Mouse (Mus musculus) urinary bladder, postnatal 25 days (tissue): ENCODE results near the gene Fbrs.
"Not testable (repeated sequence)": the region's sequence is repeated elsewhere in the genome, so short reads cannot be mapped to it uniquely, and the experiment has no call there.

Experiments used
- DNase-seq: peaks from one replicate; pipeline ENCODE4 v3.0.0; 2022; ENCODE audit warnings: low spot score

Gene Fbrs

DNA sequence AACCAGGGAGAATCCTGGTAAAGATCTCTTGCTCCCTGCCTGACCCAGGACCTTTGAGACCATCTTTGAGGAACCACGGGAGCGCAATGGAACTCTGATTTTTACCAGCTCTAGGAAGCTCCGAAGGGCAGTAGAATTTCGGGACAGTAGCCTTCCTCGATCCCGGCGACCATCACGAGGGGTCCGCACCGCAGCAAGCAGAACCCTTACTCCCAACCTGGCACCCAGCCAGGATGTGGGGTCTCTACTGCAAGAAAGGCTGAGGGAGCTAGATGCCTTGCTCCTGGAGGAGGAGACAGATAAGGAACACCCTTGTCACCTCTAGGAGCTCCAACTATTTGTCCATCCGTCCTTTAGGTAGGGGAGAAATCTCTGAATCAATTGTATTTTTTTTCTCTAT, 2.7 kb upstream of the Fbrs start:
- no peak for DNase-seq

DNA sequence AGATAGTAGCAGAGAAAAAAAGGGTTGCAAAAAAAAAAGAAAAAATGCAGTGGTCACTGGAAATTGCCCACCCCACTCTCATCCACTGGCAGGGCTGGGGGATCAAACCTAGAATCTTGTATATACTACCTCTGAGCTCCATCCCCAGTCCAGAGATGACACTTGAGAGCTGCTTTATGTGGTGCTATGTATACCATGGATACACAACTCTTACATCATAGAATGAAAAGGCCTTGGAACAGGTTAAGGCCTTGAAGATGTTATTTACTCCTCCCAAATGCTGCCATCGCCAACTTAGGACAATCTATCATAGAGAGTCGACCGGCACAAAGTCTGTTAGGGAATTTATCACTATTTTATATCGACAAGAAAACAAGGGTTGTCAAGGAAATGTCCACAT, 2.1 kb upstream of the Fbrs start:
- no peak for DNase-seq

DNA sequence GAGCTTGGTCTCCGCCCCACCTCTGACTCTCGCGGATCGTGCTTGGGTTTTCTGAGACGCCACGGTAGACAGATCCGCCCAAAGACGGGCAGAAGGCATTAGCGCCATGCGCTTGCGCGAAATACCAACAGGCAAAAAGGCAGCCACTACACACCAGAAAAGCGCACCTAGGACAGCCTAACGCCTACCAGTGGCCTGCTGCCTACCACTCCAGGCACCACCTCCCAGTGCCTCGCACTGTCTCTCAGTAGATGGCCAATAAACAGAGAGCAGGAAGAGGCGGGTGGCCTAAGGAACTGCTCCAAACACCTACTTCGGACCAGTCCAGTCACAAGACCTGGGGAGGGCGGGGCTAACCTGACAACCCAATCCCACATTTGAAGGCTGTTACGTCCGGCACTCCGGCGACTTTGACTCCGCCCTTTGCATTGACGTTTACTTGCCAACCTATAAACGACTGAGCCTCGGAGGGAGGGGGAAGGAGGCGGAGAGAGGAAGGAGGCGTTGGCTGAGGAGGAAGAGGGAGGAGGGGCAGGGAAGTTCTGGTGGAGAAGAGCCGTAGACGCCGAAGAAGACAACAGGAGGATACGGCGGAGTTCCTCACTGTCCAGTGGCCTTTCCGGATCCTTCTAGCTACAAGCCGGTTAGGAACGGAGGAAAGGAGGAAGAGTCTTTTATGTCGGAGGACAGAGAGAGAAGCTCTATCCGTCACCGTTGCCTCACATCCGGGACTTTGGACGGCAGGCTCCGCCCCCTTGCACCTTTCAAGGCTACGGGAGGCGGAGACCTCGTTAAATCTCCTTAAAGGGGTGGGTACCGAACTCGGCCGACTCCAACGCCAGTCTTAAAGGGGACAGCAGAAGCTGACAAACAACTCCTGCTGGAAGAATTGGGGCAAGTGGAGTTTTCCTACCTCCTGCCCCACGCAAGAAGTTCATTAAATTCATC, 1.0 kb upstream of the Fbrs start:
- peak; percentile 95 for DNase-seq

DNA sequence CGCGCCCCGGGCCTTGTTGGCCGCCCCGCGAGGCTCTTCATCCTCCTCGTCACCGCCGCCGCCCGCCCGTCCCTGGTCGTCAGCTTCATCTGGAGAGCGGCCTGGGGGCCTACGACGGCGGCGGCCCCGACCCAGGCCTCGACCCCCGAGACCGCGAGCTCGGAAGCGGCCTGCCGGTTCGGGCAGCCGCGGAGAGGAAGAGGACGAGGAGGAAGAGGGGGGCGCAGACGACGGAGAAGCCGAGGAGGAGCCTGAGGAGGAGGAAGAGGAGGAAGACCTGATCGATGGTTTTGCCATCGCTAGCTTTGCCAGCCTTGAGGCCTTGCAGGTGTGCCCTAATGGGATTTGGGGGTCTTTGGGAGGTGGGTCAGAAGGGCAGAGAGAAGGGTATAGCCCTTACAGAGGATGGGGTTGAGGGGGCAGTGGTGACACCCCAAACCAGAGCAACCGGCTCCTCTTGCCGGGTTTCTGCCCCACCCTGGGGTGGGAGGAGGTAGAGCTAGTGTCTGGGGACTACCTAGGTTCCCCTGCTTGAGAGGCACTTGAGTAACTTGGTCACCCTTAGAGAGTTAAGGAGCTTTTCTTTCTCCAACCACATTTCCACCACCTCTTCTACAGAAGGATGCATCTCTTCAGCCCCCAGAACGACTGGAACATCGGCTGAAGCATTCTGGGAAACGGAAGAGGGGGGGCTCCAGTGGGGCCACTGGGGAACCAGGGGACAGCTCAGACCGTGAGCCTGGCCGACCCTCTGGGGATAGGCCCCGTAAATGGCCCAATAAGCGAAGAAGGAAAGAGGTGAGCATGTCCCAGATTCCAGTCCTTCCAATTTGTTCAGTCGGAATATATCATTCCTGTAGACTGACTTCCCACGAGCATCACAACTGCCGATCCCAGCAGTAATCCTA, 573 bp downstream of the Fbrs start:
- DNase-seq = peak; percentile 44

DNA sequence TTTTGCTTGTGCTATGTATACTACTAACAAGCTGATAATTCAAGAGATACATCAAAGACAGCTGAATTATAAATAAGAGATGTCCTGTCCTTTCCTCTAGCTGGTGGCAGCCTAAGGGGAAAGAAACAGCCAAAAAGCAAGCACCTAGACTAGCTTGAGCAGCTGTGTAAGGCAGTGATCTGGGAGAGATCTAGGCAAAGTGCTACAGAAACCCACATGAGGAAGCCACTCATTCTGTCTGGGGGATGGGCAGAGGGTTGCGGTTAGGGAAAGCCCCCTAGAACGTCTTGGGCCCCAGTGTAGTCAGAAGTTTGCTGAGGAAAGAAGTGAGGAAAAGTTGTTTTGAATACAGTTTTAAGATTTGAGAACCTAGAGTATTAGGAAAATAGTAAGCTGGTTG, 1.3 kb downstream of the Fbrs start:
- DNase-seq = no peak

DNA sequence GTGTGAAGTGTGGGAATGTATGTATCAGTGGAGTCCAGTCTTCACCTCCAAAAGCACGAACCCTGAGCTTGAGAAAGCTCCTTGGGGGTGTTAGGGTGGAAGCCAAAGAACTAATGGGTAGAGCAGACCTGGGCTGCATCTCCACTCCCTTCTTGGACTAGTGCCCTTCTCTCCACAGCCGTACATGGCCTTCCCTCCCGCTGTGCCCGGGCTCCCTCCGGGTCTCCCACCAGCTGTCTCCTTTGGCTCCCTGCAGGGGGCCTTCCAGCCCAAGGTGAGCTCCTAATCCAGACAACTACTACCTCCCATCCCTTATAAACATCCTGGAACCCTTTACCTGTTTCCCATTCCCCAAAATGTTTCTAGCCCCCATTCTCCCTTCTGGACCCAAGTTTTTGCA, 6.4 kb downstream of the Fbrs start:
- DNase-seq = no peak

DNA sequence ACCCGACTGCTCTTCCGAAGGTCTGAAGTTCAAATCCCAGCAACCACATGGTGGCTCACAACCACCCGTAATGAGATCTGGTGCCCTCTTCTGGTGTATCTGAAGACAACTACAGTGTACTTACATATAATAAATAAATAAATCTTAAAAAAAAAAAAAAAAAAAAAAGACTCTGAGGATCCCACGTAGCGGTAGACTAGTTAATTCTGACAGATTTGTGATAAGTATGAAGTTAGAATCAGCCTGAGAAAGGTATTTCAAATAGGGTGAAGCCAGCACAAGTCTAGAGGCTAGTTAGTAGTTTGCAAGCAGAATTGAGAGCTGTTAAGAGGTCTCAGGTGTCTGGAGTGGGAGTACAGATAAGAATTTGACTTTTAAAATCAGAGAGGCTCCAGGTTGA, 9.4 kb downstream of the Fbrs start:
- not testable (repeated sequence) for DNase-seq

DNA sequence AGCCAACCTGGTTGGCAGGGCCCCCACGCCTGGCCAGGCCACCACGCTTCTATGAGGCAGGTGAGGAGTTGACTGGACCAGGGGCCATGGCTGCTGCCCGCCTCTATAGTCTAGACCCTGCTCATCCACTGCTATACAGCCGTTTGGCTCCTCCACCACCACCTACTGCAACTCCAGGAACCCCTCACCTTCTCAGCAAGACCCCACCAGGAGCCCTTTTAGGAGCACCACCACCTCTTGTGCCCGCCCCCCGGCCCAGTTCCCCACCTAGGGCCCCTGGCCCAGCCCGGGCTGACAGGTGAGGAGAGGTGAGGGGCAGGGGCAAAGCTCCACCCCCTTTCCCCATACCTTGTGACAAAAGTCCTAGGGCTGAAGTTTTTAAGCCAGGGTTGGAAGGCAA, 11.0 kb downstream of the Fbrs start:
- no peak for DNase-seq

DNA sequence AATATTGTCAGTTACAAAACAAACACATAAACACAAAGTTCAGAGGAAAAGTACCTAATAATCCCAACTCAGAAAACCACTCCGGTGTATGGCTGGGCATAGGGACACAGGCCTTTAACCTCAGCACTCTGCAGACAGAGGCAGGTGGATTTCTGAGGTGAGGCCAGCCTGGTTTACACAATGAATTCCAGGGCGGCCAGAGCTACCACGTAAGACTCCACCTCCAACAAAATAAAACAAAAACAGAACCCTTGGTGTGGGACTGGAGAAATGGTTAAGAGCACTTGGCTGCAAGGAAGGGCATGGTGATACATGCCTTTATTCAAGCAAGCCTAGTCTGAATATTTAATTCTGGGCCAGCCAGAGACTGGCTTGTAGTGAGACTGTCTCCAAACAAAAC, 12.8 kb downstream of the Fbrs start:
- DNase-seq = no peak

DNA sequence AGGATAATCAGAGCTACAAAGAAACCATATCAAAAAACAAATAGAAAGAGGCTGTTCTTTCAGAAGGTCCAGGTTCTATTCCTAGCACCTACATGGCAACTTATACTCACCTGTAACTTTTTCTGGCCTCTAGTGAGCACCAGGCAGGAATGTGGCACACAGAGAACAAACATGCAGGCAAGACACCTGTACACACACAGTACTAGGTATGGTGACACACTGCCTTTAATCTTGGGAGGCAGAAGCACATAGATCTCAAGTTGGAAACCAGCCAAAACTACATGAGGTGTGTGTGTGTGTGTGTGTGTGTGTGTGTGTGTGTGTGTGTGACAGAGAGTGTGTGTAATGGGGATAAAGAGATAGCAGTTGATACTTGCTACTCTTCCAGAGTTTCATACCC, 15.6 kb downstream of the Fbrs start:
- DNase-seq = no peak

DNA sequence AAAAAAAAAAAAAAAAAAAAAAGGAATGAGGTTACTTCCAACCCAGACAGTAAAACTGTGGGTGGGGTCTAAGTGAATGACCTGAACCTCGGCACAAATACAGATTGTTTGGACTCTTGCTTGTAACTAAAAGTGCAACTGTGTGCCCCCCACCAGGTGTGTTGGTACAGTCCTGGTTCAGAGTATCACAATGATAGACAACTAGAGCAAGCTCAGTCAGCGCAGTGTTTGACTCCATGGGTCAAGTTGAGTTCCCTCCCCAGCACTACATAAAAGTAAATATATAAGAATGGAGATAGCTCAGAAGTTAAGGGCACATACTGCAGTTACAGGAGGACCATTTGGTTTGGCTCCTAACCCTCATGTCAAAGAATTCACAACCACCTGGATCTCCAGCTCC, 18.4 kb downstream of the Fbrs start:
- DNase-seq = no peak

DNA sequence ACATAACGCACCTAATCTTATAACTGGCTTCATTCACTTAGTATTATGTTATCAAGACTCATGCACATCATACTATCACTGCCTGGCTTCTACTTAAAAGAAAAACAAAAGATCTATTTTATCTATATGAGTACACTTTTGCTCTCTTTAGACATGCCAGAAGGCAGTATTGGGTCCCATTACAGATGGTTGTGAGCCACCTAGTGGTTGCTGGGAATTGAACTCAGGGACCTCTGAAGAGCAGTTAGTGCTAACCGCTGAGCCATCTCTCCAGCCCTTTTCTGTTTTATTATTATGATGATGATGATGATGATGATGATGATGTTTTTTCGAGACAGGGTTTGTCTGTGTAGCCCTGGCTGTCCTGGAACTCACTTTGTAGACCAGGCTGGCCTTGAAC, 19.4 kb downstream of the Fbrs start:
- DNase-seq = no peak

DNA sequence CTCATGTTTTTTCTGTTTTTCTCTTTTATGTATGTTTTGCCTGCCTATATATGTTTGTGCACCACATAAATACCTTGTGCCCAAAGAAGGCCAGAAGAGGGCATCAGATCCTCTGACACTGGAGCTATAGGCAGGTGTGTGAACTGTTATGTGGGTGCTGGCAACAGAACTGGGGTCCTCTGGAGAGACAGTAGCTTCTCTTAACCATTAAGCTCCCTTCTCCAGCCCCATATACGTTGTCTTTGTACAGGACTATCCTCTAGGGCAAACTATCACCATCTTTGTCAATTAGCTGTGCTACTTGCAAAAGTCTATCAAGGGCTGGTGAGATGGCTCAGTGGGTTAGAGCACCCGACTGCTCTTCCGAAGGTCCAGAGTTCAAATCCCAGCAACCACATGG, 29.3 kb downstream of the Fbrs start:
- DNase-seq = no peak

DNA sequence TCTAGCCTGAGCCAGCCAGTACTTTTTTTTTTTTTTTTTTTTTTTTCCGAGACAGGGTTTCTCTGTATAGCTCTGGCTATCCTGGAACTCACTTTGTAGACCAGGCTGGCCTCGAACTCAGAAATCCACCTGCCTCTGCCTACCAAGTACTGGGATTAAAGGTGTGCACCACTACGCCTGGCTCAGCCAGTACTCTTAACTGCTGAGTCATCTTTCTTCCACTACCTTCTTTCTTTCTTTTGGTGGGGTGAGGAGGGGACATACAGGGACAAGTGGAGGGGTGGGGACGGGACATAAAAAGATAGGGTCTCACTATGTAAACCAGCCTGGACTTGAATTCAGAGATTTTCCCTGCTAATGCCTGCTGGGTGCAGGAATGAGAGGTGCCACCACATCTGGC, 30.8 kb downstream of the Fbrs start:
- not testable (repeated sequence) for DNase-seq

DNA sequence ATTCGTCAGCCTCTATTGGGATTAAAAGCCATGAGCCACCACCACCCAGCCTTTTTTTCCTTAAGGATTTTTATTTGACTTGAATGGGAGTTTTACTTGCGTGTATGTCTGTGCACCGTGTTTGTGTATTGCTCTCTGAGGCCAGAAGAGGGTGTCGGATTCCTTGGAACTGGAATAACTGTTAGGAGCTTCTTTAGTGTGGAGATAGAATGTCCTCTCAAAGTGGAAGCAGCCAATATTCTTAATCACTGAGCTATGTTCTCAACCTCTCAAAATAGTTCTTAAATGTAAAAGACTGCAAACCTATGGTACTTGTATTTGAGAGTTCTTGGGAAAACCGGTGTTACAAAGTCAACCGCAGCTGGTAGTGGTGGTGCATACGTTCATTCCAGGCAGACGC, 32.2 kb downstream of the Fbrs start:
- DNase-seq = no peak

DNA sequence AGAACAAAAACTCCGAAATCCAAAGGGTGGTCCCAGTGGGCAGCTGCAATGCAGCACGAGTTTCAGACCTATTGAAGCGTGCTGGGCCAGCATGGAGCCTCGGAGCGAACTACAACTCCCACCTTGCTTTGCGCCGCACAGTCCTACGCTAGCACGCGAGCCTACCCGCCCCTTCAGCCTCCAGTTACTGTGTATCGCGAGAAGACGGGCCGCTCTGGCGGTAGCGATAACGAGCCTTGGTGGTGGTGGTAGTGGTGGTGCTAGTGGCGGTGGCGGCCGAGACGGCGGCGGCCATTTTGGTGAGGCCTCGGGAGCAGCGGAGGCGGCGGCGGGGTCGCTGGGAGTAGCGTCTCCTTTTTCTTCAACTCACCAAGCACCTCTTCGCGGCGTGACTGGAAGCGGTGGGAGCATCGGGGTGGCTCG, 32.8 kb downstream of the Fbrs start, which contains the start of gene Srcap:
Srcap (plus strand) TSS at position 176 of the 423 bp plus-strand sequence.
- DNase-seq = peak; percentile 89

DNA sequence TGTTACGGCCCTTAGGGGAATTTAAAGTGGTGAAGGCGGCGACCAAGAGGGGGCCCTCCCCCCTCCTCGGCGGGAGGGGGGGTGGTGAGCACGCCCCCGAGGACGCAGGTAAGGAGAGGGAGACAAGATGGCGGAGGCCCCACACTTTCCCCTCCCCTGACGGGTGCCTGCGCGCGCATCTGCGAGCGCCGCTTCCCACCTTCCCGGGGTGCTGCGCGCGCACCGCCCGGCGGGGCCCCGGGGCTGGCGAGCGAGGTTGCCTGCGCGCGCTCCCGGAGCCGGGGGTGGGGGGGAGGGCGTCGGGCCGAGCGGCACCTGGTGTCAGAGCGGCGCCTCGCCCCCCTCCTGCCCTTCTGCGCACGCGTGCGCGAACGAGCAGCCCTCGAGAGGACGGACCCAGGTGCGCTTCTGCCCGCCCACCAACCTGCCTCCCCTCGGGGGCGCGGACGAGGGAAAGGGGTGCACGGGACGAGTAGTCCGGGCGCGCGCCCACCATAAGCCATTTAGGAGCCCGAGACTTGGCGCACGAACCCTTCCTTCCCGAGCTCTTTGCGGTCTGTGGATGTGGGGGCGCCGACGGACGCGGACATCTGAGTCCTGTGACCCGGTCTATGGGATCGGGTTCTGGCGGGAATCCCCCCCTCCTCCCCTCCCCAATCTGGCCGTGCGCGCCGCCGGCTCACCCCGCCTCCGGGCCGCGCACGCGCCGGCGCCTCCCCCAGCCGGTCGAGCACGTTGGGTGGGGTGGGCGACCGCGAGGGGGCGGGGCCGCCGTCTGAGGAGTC, 33.4 kb downstream of the Fbrs start:
- peak; percentile 87 for DNase-seq

DNA sequence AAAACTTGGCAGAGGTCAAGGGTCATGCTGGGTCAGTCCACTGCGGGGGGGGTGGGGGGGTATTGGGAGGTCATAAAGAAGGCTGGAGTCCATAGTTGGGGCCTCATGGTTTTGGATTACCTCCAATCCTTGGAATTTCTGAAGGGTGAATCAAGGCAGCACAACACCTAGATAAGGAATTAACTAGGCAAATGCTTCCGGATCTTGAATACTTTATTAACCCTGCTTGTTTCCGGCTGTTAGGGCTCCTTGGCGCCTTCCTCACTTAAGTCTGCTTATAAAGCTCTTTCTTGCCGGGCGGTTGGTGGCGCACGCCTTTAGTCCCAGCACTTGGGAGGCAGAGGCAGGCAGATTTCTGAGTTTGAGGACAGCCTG, 34.0 kb downstream of the Fbrs start:
- DNase-seq = no peak

DNA sequence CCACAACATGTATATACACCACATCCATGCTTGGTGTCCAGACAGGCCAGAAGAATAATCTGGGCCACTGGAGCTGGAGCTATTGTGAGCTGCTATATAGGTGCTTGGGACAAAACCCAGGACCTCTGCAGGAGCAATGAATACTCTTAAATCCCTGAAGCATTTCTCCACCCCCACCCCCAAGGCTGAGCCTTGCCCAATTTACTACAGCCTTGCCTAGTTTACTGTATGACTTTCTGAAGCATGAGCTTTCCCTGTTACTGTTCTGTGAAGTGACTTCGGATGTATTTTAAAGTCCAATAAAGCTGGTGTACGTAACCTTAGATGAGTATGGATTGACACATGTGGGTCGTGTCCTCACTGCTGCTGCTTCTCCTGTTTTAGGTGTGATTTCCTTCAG, 34.8 kb downstream of the Fbrs start:
- DNase-seq = no peak

DNA sequence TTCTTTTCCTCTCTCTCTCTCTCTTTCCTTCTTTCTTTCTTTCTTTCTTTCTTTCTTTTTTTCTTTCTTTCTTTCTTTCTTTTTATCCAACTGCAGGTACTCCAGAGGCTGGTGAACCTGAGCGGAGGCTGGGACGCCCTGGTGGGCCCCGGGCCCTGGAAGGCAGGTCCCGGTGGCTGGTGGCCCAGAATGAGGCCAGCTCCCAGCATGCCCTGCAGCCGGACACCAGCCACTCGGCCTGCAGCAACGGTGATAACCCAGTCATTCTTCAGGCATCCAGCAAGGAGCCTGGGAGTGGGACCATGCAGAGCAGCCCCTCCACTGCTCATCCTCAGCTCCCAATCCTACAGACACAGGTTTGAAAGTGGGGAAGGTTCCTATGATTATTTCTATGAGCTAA, 36.8 kb downstream of the Fbrs start:
- no peak for DNase-seq

DNA sequence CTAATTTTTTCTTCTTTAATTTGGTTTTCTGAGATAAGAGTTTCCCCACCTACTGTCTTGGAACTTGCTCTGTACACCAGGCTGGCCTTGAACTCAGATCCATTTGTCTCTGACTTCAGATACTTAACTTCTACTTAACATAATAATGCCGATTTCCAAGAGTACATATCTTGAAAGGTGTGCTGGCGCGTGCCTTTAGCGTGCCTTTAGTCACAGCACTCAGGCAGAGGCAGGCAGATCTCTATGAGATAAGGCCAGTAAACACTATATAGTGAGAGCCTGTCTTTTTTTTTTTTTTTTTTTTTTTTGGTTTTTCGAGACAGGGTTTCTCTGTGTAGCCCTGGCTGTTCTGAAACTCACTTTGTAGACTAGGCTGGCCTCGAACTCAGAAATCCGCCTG, 37.3 kb downstream of the Fbrs start:
- DNase-seq = no peak

DNA sequence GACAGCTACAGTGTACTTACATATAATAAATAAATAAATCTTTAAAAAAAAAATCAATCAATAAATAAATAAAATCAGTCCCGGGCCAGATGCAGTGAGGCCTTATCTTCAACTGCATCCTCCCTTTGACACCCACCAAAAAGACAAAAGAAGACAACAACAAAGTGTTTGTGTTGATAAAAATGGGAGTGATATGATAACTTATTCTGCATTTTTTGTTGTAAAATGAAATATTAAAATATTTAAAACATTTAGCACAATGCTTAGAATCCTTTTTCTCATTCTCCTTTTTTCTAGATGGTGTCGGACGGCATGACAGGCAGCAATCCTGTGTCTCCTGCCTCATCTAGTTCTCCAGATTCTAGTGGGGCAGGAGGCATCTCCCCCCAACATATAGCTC, 40.3 kb downstream of the Fbrs start, which contains the start of gene Gm42715:
Gm42715 (plus strand) TSS at position 301 of the 400 bp plus-strand sequence.
- DNase-seq = no peak
